Mouse (Mus musculus): ENCODE measurements at regions not wholly inside any gene's neighbourhood (a gene's known extent, or its start where the extent isn't known, plus 50 kb on each side); places are given as distances from the start of the nearest gene placed in this dataset.

- H3K4me3 ChIP-seq: no peak overlapping the region
- H3K36me3 ChIP-seq (ENCODE audit: control insufficient read depth, insufficient read depth): no peaks in the 10 kb centered on the region
- no peaks in the 10 kb centered on the region for H3K27me3 ChIP-seq (ENCODE audit: control insufficient read depth, insufficient read depth, insufficient read length)
- H3K4me2 ChIP-seq (ENCODE audit: low read depth): no peak overlapping the region
- no peak for TF ChIP-seq POLR2AphosphoS2 (IDR thresholded peaks at IDR 0.05; ENCODE audit: insufficient read length, low read depth)
- TF ChIP-seq USF1 (IDR thresholded peaks at IDR 0.05; ENCODE audit: low read depth): no peak
- TF ChIP-seq MYOD1 (IDR thresholded peaks at IDR 0.05; ENCODE audit: control insufficient read depth in 1 of 3, insufficient read length in 2 of 3, low read depth in 2 of 3): no peak
- no peak for TF ChIP-seq TCF12 (IDR thresholded peaks at IDR 0.05; ENCODE audit: insufficient read depth, poor library complexity, severe bottlenecking)
- no peak for TF ChIP-seq TCF3 (IDR thresholded peaks at IDR 0.05; ENCODE audit: insufficient read length, low read depth)
- TF ChIP-seq REST (IDR thresholded peaks at IDR 0.05; ENCODE audit: insufficient read depth, insufficient read length): no peak
- TF ChIP-seq SRF (IDR thresholded peaks at IDR 0.05; ENCODE audit: control insufficient read depth, insufficient read length, low read depth): no peak
- no peak for TF ChIP-seq MAX (IDR thresholded peaks at IDR 0.05; ENCODE audit: low read depth)
- no peak for TF ChIP-seq CEBPB (IDR thresholded peaks at IDR 0.05; ENCODE audit: insufficient read depth, poor library complexity, severe bottlenecking)
- TF ChIP-seq MYOG (IDR thresholded peaks at IDR 0.05; ENCODE audit: control insufficient read depth in 1 of 3, insufficient read depth in 1 of 3, insufficient read length in 2 of 3, low read depth in 2 of 3): no peak
- TF ChIP-seq E2F4 (IDR thresholded peaks at IDR 0.05; ENCODE audit: insufficient read depth): no peak
- no peak for TF ChIP-seq POLR2A (IDR thresholded peaks at IDR 0.05; ENCODE audit: insufficient read length, low read depth)
- H3ac ChIP-seq (ENCODE audit: control insufficient read depth, insufficient read length): no peak overlapping the region
- no peaks in the 10 kb centered on the region for H3K79me2 ChIP-seq (ENCODE audit: control insufficient read depth, insufficient read depth)
These were observed 66.7 kb upstream of the Rbms1 start for GRCm38 (mm10) chr2:61029706-61030105.

GRCm38 (mm10) chr2:61028578-61028977 lies 65.6 kb upstream of the Rbms1 start:
- H3K79me2 ChIP-seq (ENCODE audit: control insufficient read depth, insufficient read depth): no peaks in the 10 kb centered on the region
- H3K27me3 ChIP-seq (ENCODE audit: control insufficient read depth, insufficient read depth, insufficient read length): no peaks in the 10 kb centered on the region
- no peak overlapping the region for H3ac ChIP-seq (ENCODE audit: control insufficient read depth, insufficient read length)
- no peak for TF ChIP-seq MAX (IDR thresholded peaks at IDR 0.05; ENCODE audit: low read depth)
- TF ChIP-seq SRF (IDR thresholded peaks at IDR 0.05; ENCODE audit: control insufficient read depth, insufficient read length, low read depth): no peak
- TF ChIP-seq E2F4 (IDR thresholded peaks at IDR 0.05; ENCODE audit: insufficient read depth): no peak
- no peak for TF ChIP-seq MYOD1 (IDR thresholded peaks at IDR 0.05; ENCODE audit: control insufficient read depth in 1 of 3, insufficient read length in 2 of 3, low read depth in 2 of 3)
- no peak for TF ChIP-seq REST (IDR thresholded peaks at IDR 0.05; ENCODE audit: insufficient read depth, insufficient read length)
- TF ChIP-seq TCF3 (IDR thresholded peaks at IDR 0.05; ENCODE audit: insufficient read length, low read depth): no peak
- TF ChIP-seq USF1 (IDR thresholded peaks at IDR 0.05; ENCODE audit: low read depth): no peak
- no peak for TF ChIP-seq POLR2AphosphoS2 (IDR thresholded peaks at IDR 0.05; ENCODE audit: insufficient read length, low read depth)
- no peak for TF ChIP-seq TCF12 (IDR thresholded peaks at IDR 0.05; ENCODE audit: insufficient read depth, poor library complexity, severe bottlenecking)
- TF ChIP-seq POLR2A (IDR thresholded peaks at IDR 0.05; ENCODE audit: insufficient read length, low read depth): no peak
- TF ChIP-seq MYOG (IDR thresholded peaks at IDR 0.05; ENCODE audit: control insufficient read depth in 1 of 3, insufficient read depth in 1 of 3, insufficient read length in 2 of 3, low read depth in 2 of 3): no peak
- no peaks in the 10 kb centered on the region for H3K36me3 ChIP-seq (ENCODE audit: control insufficient read depth, insufficient read depth)
- H3K4me2 ChIP-seq (ENCODE audit: low read depth): no peak overlapping the region
- no peak overlapping the region for H3K4me3 ChIP-seq

GRCm38 (mm10) chr2:61027686-61028085 lies 64.7 kb upstream of the Rbms1 start:
- H3K4me3 ChIP-seq: no peak overlapping the region
- H3K27me3 ChIP-seq (ENCODE audit: control insufficient read depth, insufficient read depth, insufficient read length): no peaks in the 10 kb centered on the region
- no peak overlapping the region for H3K4me2 ChIP-seq (ENCODE audit: low read depth)
- no peak for TF ChIP-seq USF1 (IDR thresholded peaks at IDR 0.05; ENCODE audit: low read depth)
- TF ChIP-seq CEBPB (IDR thresholded peaks at IDR 0.05; ENCODE audit: insufficient read depth, poor library complexity, severe bottlenecking): no peak
- no peak for TF ChIP-seq TCF3 (IDR thresholded peaks at IDR 0.05; ENCODE audit: insufficient read length, low read depth)
- no peak for TF ChIP-seq POLR2A (IDR thresholded peaks at IDR 0.05; ENCODE audit: insufficient read length, low read depth)
- no peak for TF ChIP-seq POLR2AphosphoS2 (IDR thresholded peaks at IDR 0.05; ENCODE audit: insufficient read length, low read depth)
- no peak for TF ChIP-seq SRF (IDR thresholded peaks at IDR 0.05; ENCODE audit: control insufficient read depth, insufficient read length, low read depth)
- no peak for TF ChIP-seq MYOD1 (IDR thresholded peaks at IDR 0.05; ENCODE audit: control insufficient read depth in 1 of 3, insufficient read length in 2 of 3, low read depth in 2 of 3)
- no peak for TF ChIP-seq REST (IDR thresholded peaks at IDR 0.05; ENCODE audit: insufficient read depth, insufficient read length)
- TF ChIP-seq MYOG (IDR thresholded peaks at IDR 0.05; ENCODE audit: control insufficient read depth in 1 of 3, insufficient read depth in 1 of 3, insufficient read length in 2 of 3, low read depth in 2 of 3): no peak
- no peak for TF ChIP-seq MAX (IDR thresholded peaks at IDR 0.05; ENCODE audit: low read depth)
- no peak for TF ChIP-seq TCF12 (IDR thresholded peaks at IDR 0.05; ENCODE audit: insufficient read depth, poor library complexity, severe bottlenecking)
- TF ChIP-seq E2F4 (IDR thresholded peaks at IDR 0.05; ENCODE audit: insufficient read depth): no peak
- H3ac ChIP-seq (ENCODE audit: control insufficient read depth, insufficient read length): no peak overlapping the region
- H3K36me3 ChIP-seq (ENCODE audit: control insufficient read depth, insufficient read depth): no peaks in the 10 kb centered on the region
- no peaks in the 10 kb centered on the region for H3K79me2 ChIP-seq (ENCODE audit: control insufficient read depth, insufficient read depth)

- Histone ChIP-seq H3K4me2 (ENCODE audit: low read depth) (peak overlapping the region; percentile 15), H3K27me3 (ENCODE audit: control insufficient read depth, insufficient read depth, insufficient read length) (no peaks in the 10 kb centered on the region), H3K79me2 (ENCODE audit: control insufficient read depth, insufficient read depth) (no peaks in the 10 kb centered on the region), H3K4me3 (no peak overlapping the region), H3ac (ENCODE audit: control insufficient read depth, insufficient read length) (no peak overlapping the region), H3K36me3 (ENCODE audit: control insufficient read depth, insufficient read depth) (no peaks in the 10 kb centered on the region)
- TF ChIP-seq MYOD1 (IDR thresholded peaks at IDR 0.05; ENCODE audit: control insufficient read depth in 1 of 3, insufficient read length in 2 of 3, low read depth in 2 of 3): peak in 2 of 3 experiments; percentile 8 to 19
- TF ChIP-seq REST (IDR thresholded peaks at IDR 0.05; ENCODE audit: insufficient read depth, insufficient read length): no peak
These were observed 59.4 kb upstream of the Rbms1 start for GRCm38 (mm10) chr2:61022411-61022810.

GRCm38 (mm10) chr2:61020791-61021190 lies 57.8 kb upstream of the Rbms1 start:
- no peaks in the 10 kb centered on the region for H3K27me3 ChIP-seq (ENCODE audit: control insufficient read depth, insufficient read depth, insufficient read length)
- no peaks in the 10 kb centered on the region for H3K36me3 ChIP-seq (ENCODE audit: control insufficient read depth, insufficient read depth)
- peak overlapping the region; percentile 18 for H3K4me2 ChIP-seq (ENCODE audit: low read depth)
- H3K79me2 ChIP-seq (ENCODE audit: control insufficient read depth, insufficient read depth): no peaks in the 10 kb centered on the region
- no peak overlapping the region for H3K4me3 ChIP-seq
- TF ChIP-seq MYOG (IDR thresholded peaks at IDR 0.05; ENCODE audit: control insufficient read depth in 1 of 3, insufficient read depth in 1 of 3, insufficient read length in 2 of 3, low read depth in 2 of 3): no peak
- TF ChIP-seq SRF (IDR thresholded peaks at IDR 0.05; ENCODE audit: control insufficient read depth, insufficient read length, low read depth): no peak
- TF ChIP-seq USF1 (IDR thresholded peaks at IDR 0.05; ENCODE audit: low read depth): no peak
- TF ChIP-seq CEBPB (IDR thresholded peaks at IDR 0.05; ENCODE audit: insufficient read depth, poor library complexity, severe bottlenecking): peak; percentile 54
- peak in 2 of 3 experiments; percentile 20 to 49 for TF ChIP-seq MYOD1 (IDR thresholded peaks at IDR 0.05; ENCODE audit: control insufficient read depth in 1 of 3, insufficient read length in 2 of 3, low read depth in 2 of 3)
- peak; percentile 5 for TF ChIP-seq TCF3 (IDR thresholded peaks at IDR 0.05; ENCODE audit: insufficient read length, low read depth)
- TF ChIP-seq REST (IDR thresholded peaks at IDR 0.05; ENCODE audit: insufficient read depth, insufficient read length): no peak
- no peak for TF ChIP-seq POLR2AphosphoS2 (IDR thresholded peaks at IDR 0.05; ENCODE audit: insufficient read length, low read depth)
- no peak for TF ChIP-seq TCF12 (IDR thresholded peaks at IDR 0.05; ENCODE audit: insufficient read depth, poor library complexity, severe bottlenecking)
- no peak for TF ChIP-seq MAX (IDR thresholded peaks at IDR 0.05; ENCODE audit: low read depth)
- no peak for TF ChIP-seq POLR2A (IDR thresholded peaks at IDR 0.05; ENCODE audit: insufficient read length, low read depth)
- no peak for TF ChIP-seq E2F4 (IDR thresholded peaks at IDR 0.05; ENCODE audit: insufficient read depth)
- H3ac ChIP-seq (ENCODE audit: control insufficient read depth, insufficient read length): no peak overlapping the region
